Mouse (Mus musculus) heart, embryonic 11.5 days (tissue): ENCODE results near the gene Catsper1. TPM values are rescaled to one million over a fixed set of nuclear protein-coding genes. Genes with fewer than 3 reads are reported as not detected.

Source experiments
- ATAC-seq: fragments of 200-750 bp; cut with Nextera tagmentation; replicated peaks from 2 replicates; pipeline ENCODE4 v1.8.0; 2017; ENCODE audit warnings: moderate library complexity; ENCODE audit not compliant: insufficient number of reproducible peaks, low FRiP score, low TSS enrichment
- H3K27ac ChIP-seq: fragments of 300-500 bp; sonication (generic); 2 replicates; pipeline ENCODE4 v1.5.1; 2014; ENCODE audit warnings: mild to moderate bottlenecking, low read depth, low read length
- H3K27me3 ChIP-seq: fragments of 300-500 bp; sonication (generic); 2 replicates; pipeline ENCODE4 v1.6.1; 2014; ENCODE audit warnings: mild to moderate bottlenecking, low read length, mixed read lengths; ENCODE audit not compliant: control insufficient read depth, insufficient read depth
- H3K36me3 ChIP-seq: fragments of 300-500 bp; sonication (generic); 2 replicates; pipeline ENCODE4 v1.6.1; 2014; ENCODE audit warnings: mild to moderate bottlenecking, low read length, moderate library complexity, mixed read lengths; ENCODE audit not compliant: control insufficient read depth, insufficient read depth
- H3K4me1 ChIP-seq: fragments of 300-500 bp; sonication (generic); 2 replicates; pipeline ENCODE4 v1.6.1; 2014; ENCODE audit warnings: low read length; ENCODE audit not compliant: control insufficient read depth, insufficient read depth
- H3K4me2 ChIP-seq: fragments of 300-500 bp; sonication (generic); 2 replicates; pipeline ENCODE4 v1.6.1; 2014; ENCODE audit warnings: mild to moderate bottlenecking, moderate library complexity
- H3K4me3 ChIP-seq: fragments of 300-500 bp; sonication (generic); 2 replicates; pipeline ENCODE4 v1.5.1; 2014; ENCODE audit warnings: low read depth, low read length
- H3K9ac ChIP-seq: fragments of 300-500 bp; sonication (generic); 2 replicates; pipeline ENCODE4 v1.6.1; 2014; ENCODE audit warnings: mild to moderate bottlenecking, low read depth, low read length, moderate library complexity
- H3K9me3 ChIP-seq: fragments of 300-500 bp; sonication (generic); replicated peaks from 2 replicates; pipeline ENCODE4 v1.6.1; 2016; ENCODE audit warnings: low read length; ENCODE audit not compliant: control insufficient read depth
- WGBS: fragments of 180-500 bp; shearing (Covaris S2); extraction: QIAGEN DNeasy Blood & Tissue Kit; methylation state at CpG from one replicate; pipeline ENCODE4 v1.1.7; 2014; ENCODE audit not compliant: insufficient replicate concordance; 5-methylcytosine and 5-hydroxymethylcytosine counted together
- polyA plus RNA-seq: library from polyadenylated mRNA; unstranded; fragments of >200 nt; fragmentation: Nextera tagmentation; extraction: Ambion mirVana; gene quantifications from 2 replicates; pipeline ENCODE4 v1.2.1, GENCODE M21; 2014

Catsper1 gene
- polyA plus RNA-seq, 1 experiment from 2014 or later: not detected

GRCm38 (mm10) chr19:5383326-5383725, 47.8 kb downstream of the Catsper1 start:
- Histone ChIP-seq H3K4me3 (no peak overlapping the region), H3K9ac (no peak overlapping the region), H3K27ac (no peak overlapping the region), H3K4me1 (peaks cover 13% of the 10 kb centered on the region), H3K27me3 (no peaks in the 10 kb centered on the region), H3K4me2 (no peak overlapping the region), H3K36me3 (peaks cover 51% of the 10 kb centered on the region), H3K9me3 (no peaks in the 10 kb centered on the region)
- 90% methylated on average over 12 of the region's 12 CpGs for WGBS
- ATAC-seq: no peak

- Histone ChIP-seq H3K4me3 (no peak overlapping the region), H3K27me3 (no peaks in the 10 kb centered on the region), H3K36me3 (peaks cover 42% of the 10 kb centered on the region), H3K4me2 (no peak overlapping the region), H3K4me1 (peaks cover 15% of the 10 kb centered on the region), H3K9ac (no peak overlapping the region), H3K9me3 (no peaks in the 10 kb centered on the region), H3K27ac (no peak overlapping the region)
- 91% methylated on average over 8 of the region's 8 CpGs for WGBS
- ATAC-seq: no peak
Measured at GRCm38 (mm10) chr19:5384715-5385114, 49.2 kb downstream of the Catsper1 start.

GRCm38 (mm10) chr19:5388011-5388441, 52.5 kb downstream of the Catsper1 start:
- peaks cover 23% of the 10 kb centered on the region for H3K4me1 ChIP-seq
- ATAC-seq: peak; percentile 58
- H3K27me3 ChIP-seq: no peaks in the 10 kb centered on the region
- no peaks in the 10 kb centered on the region for H3K9me3 ChIP-seq
- peaks cover 13% of the 10 kb centered on the region for H3K36me3 ChIP-seq
- H3K9ac ChIP-seq: peak overlapping the region; percentile 96
- peak overlapping the region; percentile 100 for H3K4me3 ChIP-seq
- peak overlapping the region; percentile 94 for H3K4me2 ChIP-seq
- WGBS: under 1% methylated on average over 38 of the region's 43 CpGs
- H3K27ac ChIP-seq: peak overlapping the region; percentile 86

- H3K4me3 ChIP-seq: peak within 1 kb of the TSS; percentile 100
- H3K27ac ChIP-seq: peak within 1 kb of the TSS; percentile 86
- no peaks in the 10 kb centered on the region for H3K27me3 ChIP-seq
- 2% methylated on average over 43 of the region's 43 CpGs for WGBS
- H3K9ac ChIP-seq: peak within 1 kb of the TSS; percentile 96
- peak within 1 kb of the TSS; percentile 94 for H3K4me2 ChIP-seq
- H3K4me1 ChIP-seq: peaks cover 23% of the 10 kb centered on the region
- no peaks in the 10 kb centered on the region for H3K9me3 ChIP-seq
- H3K36me3 ChIP-seq: peaks cover 7% of the 10 kb centered on the region
- ATAC-seq: peak; percentile 90
Measured at GRCm38 (mm10) chr19:5388588-5389242, 53.2 kb downstream of the Catsper1 start, which contains the start of gene Sart1. Gene Sart1, minus strand, starts transcription at chr19:5388703.

- H3K4me1 ChIP-seq: peaks cover 23% of the 10 kb centered on the region
Measured at GRCm38 (mm10) chr19:5389647-5390046, 54.1 kb downstream of the Catsper1 start.

GRCm38 (mm10) chr19:5390416-5390815, 54.9 kb downstream of the Catsper1 start:
- ATAC-seq: no peak
- Histone ChIP-seq H3K9ac (peak overlapping the region; percentile 96; the same call in 1 of the 2 replicates), H3K27me3 (no peaks in the 10 kb centered on the region), H3K4me1 (peaks cover 23% of the 10 kb centered on the region), H3K36me3 (0 out of 2 replicates have a peak, but pooled peaks cover 2% of the 10 kb centered on the region), H3K4me2 (peak overlapping the region; percentile 94), H3K27ac (no peak overlapping the region), H3K9me3 (no peaks in the 10 kb centered on the region), H3K4me3 (peak overlapping the region; percentile 100; the same call in 1 of the 2 replicates)
- WGBS: 54% methylated on average over 8 of the region's 8 CpGs

More at GRCm38 (mm10) chr19:5389647-5390046, 54.1 kb downstream of the Catsper1 start:
- peak overlapping the region; percentile 94 for H3K4me2 ChIP-seq
- H3K4me3 ChIP-seq: peak overlapping the region; percentile 100
- peak overlapping the region; percentile 96 for H3K9ac ChIP-seq
- 0 out of 2 replicates have a peak, but pooled peaks cover 2% of the 10 kb centered on the region for H3K36me3 ChIP-seq
- ATAC-seq: no peak; the same call in 1 of the 2 replicates
- no peaks in the 10 kb centered on the region for H3K9me3 ChIP-seq
- H3K27me3 ChIP-seq: no peaks in the 10 kb centered on the region
- WGBS: 19% methylated on average over 12 of the region's 12 CpGs
- H3K27ac ChIP-seq: peak overlapping the region; percentile 86

- Histone ChIP-seq H3K27ac (no peak overlapping the region), H3K4me1 (peaks cover 10% of the 10 kb centered on the region), H3K27me3 (no peaks in the 10 kb centered on the region), H3K4me2 (peak overlapping the region; percentile 12; the same call in 1 of the 2 replicates), H3K9me3 (no peaks in the 10 kb centered on the region), H3K36me3 (no peaks in the 10 kb centered on the region), H3K4me3 (no peak overlapping the region), H3K9ac (no peak overlapping the region)
- 48% methylated on average over 4 of the region's 4 CpGs for WGBS
- no peak for ATAC-seq
Measured at GRCm38 (mm10) chr19:5392892-5393291, 57.4 kb downstream of the Catsper1 start.
